Mouse (Mus musculus): ENCODE data around the gene Rufy4. TPM values are rescaled to one million over a fixed set of nuclear protein-coding genes. Genes with fewer than 3 reads are reported as not detected.

Gene Rufy4
- total and polyA plus RNA-seq, 3 experiments: not detected

GRCm38 (mm10) chr1:74151091-74151490, 25.8 kb downstream of the Rufy4 start:
- H3K27ac ChIP-seq (ENCODE audit: insufficient read depth, low read depth): no peak overlapping the region

GRCm38 (mm10) chr1:74153461-74154184, 28.3 kb downstream of the Rufy4 start, which contains the start of gene Cxcr2:
Gene Cxcr2, plus strand, starts transcription at chr1:74153989.
- no peaks in the 10 kb centered on the region for H3K9me3 ChIP-seq (replicated peaks; ENCODE audit: low read length)
- H3K9ac ChIP-seq (ENCODE audit: insufficient read depth, low read depth): no peak within 1 kb of the TSS
- DNase-seq (ENCODE audit: extremely low read depth): no peak
- H3K4me1 ChIP-seq (ENCODE audit: control insufficient read depth in 1 of 2, insufficient read depth in 2 of 2): peaks cover 3 to 19% of the 10 kb centered on the region in 2 experiments; a peak in 3 of 4 replicates
- dilution Hi-C loops (cut with MboI; ENCODE audit: extremely low pct_ligation_motif_present, extremely low pct_unique_long_range_greater_than_20kb, low sequenced_read_pairs): no loop called here
- no peak within 1 kb of the TSS for H3K4me3 ChIP-seq (replicated peaks in 1 of 3; ENCODE audit: low read depth in 2 of 3, low read length in 2 of 3, poor library complexity in 1 of 3)
- no peaks in the 10 kb centered on the region for H3K79me2 ChIP-seq (replicated peaks; ENCODE audit: control insufficient read depth, extremely low read depth, insufficient read depth, poor library complexity, severe bottlenecking)
- H3K27ac ChIP-seq (ENCODE audit: insufficient read depth, low read depth): no peak within 1 kb of the TSS
- H3K36me3 ChIP-seq (replicated peaks in 1 of 2; ENCODE audit: control insufficient read depth in 1 of 2, insufficient read depth in 1 of 2, low read length in 1 of 2): no peaks in the 10 kb centered on the region
- in situ Hi-C loops (cut with MboI; ENCODE audit: low pct_ligation_motif_present, low pct_unique_long_range_greater_than_20kb, low sequenced_read_pairs): no loop called here
- H3K27me3 ChIP-seq (replicated peaks): peaks cover 5% of the 10 kb centered on the region
- H3K4me2 ChIP-seq (ENCODE audit: insufficient read depth, low read depth, poor library complexity, severe bottlenecking): no peak within 1 kb of the TSS
- TF ChIP-seq NELFE (IDR thresholded peaks at IDR 0.05; ENCODE audit: low read depth, low read length) (no peak), JUND (conservative IDR thresholded peaks at IDR 0.05; ENCODE audit: low read depth, low read length) (no peak), HCFC1 (IDR thresholded peaks at IDR 0.05; ENCODE audit: low read depth, low read length) (no peak), TCF12 (IDR thresholded peaks at IDR 0.05; ENCODE audit: low read depth, low read length) (no peak)

More at GRCm38 (mm10) chr1:74151091-74151490, 25.8 kb downstream of the Rufy4 start:
- Histone ChIP-seq H3K4me3 (replicated peaks in 1 of 3; ENCODE audit: low read depth in 2 of 3, low read length in 2 of 3, poor library complexity in 1 of 3) (no peak overlapping the region), H3K79me2 (replicated peaks; ENCODE audit: control insufficient read depth, extremely low read depth, insufficient read depth, poor library complexity, severe bottlenecking) (no peaks in the 10 kb centered on the region), H3K4me2 (ENCODE audit: insufficient read depth, low read depth, poor library complexity, severe bottlenecking) (no peak overlapping the region), H3K9me3 (replicated peaks; ENCODE audit: low read length) (no peaks in the 10 kb centered on the region), H3K36me3 (replicated peaks in 1 of 2; ENCODE audit: control insufficient read depth in 1 of 2, insufficient read depth in 1 of 2, low read length in 1 of 2) (no peaks in the 10 kb centered on the region), H3K9ac (ENCODE audit: insufficient read depth, low read depth) (no peak overlapping the region), H3K4me1 (ENCODE audit: control insufficient read depth in 1 of 2, insufficient read depth in 2 of 2) (peaks cover 3 to 36% of the 10 kb centered on the region in 2 experiments; a peak in 2 of 4 replicates), H3K27me3 (replicated peaks) (peaks cover 5% of the 10 kb centered on the region)
- in situ Hi-C loops (cut with MboI; ENCODE audit: low pct_ligation_motif_present, low pct_unique_long_range_greater_than_20kb, low sequenced_read_pairs) (no loop called here), dilution Hi-C loops (cut with MboI; ENCODE audit: extremely low pct_ligation_motif_present, extremely low pct_unique_long_range_greater_than_20kb, low sequenced_read_pairs) (no loop called here)
- DNase-seq (ENCODE audit: extremely low read depth): no peak
- no peak for TF ChIP-seq EP300 (IDR thresholded peaks at IDR 0.05; ENCODE audit: low read length)
- TF ChIP-seq ZKSCAN1 (IDR thresholded peaks at IDR 0.05; ENCODE audit: borderline replicate concordance, low read depth, low read length): no peak
- no peak for TF ChIP-seq BHLHE40 (IDR thresholded peaks at IDR 0.05; ENCODE audit: low read depth, low read length)
- TF ChIP-seq POLR2AphosphoS2 (IDR thresholded peaks at IDR 0.05; ENCODE audit: low read depth, low read length): no peak
- no peak for TF ChIP-seq MAFK (IDR thresholded peaks at IDR 0.05; ENCODE audit: insufficient replicate concordance, low read length)
- TF ChIP-seq GABPA (IDR thresholded peaks at IDR 0.05; ENCODE audit: insufficient replicate concordance, low read depth, low read length): no peak
- no peak for TF ChIP-seq JUN (IDR thresholded peaks at IDR 0.05; ENCODE audit: insufficient read depth, low read depth, low read length)
- TF ChIP-seq PAX5 (IDR thresholded peaks at IDR 0.05; ENCODE audit: low read length): no peak
- no peak for TF ChIP-seq ZC3H11A (IDR thresholded peaks at IDR 0.05; ENCODE audit: low read depth, low read length)
- TF ChIP-seq SIN3A (IDR thresholded peaks at IDR 0.05; ENCODE audit: low read length): no peak

All from CH12.LX (cell line).